Mouse (Mus musculus): ENCODE measurements around the gene Agbl3. TPM values are rescaled to one million over a fixed set of nuclear protein-coding genes. Genes with fewer than 3 reads are reported as not detected.

Gene Agbl3
- polyA plus RNA-seq, 1 experiment from 2014 or later: 5.9 TPM

- no peak for DNase-seq (ENCODE audit: low spot score)
- Histone ChIP-seq H3K36me3 (peaks cover 60% of the 10 kb centered on the region), H3K4me1 (replicated peaks) (peaks cover 48% of the 10 kb centered on the region), H3K4me3 (no peak overlapping the region), H3K27ac (no peak overlapping the region; the same call in 1 of the 2 replicates), H3K27me3 (ENCODE audit: insufficient read depth, poor library complexity, severe bottlenecking) (no peaks in the 10 kb centered on the region), H3K9me3 (no peaks in the 10 kb centered on the region)
- 87% methylated on average over 16 of the region's 16 CpGs for WGBS
Measured at GRCm38 (mm10) chr6:34879101-34879740, 99.0 kb downstream of the Agbl3 start.

GRCm38 (mm10) chr6:34879911-34880475, 99.8 kb downstream of the Agbl3 start:
- WGBS: 61% methylated on average over 6 of the region's 6 CpGs

GRCm38 (mm10) chr6:34884724-34885123, 104.5 kb downstream of the Agbl3 start:
- no peak overlapping the region for H3K27ac ChIP-seq
- no peak for DNase-seq (ENCODE audit: low spot score)
- H3K36me3 ChIP-seq: peaks cover 78% of the 10 kb centered on the region
- 88% methylated on average over 7 of the region's 7 CpGs for WGBS
- no peaks in the 10 kb centered on the region for H3K27me3 ChIP-seq (ENCODE audit: insufficient read depth, poor library complexity, severe bottlenecking)
- no peaks in the 10 kb centered on the region for H3K9me3 ChIP-seq
- no peak overlapping the region for H3K4me3 ChIP-seq
- peaks cover 36% of the 10 kb centered on the region for H3K4me1 ChIP-seq (replicated peaks)

More at GRCm38 (mm10) chr6:34879911-34880475, 99.8 kb downstream of the Agbl3 start:
- H3K4me3 ChIP-seq: no peak overlapping the region
- DNase-seq (ENCODE audit: low spot score): no peak
- no peaks in the 10 kb centered on the region for H3K9me3 ChIP-seq
- peaks cover 41% of the 10 kb centered on the region for H3K4me1 ChIP-seq (replicated peaks)
- H3K36me3 ChIP-seq: peaks cover 63% of the 10 kb centered on the region
- H3K27ac ChIP-seq: 0 out of 2 replicates have a peak overlapping the region, but pooled peaks have one; percentile 16
- H3K27me3 ChIP-seq (ENCODE audit: insufficient read depth, poor library complexity, severe bottlenecking): no peaks in the 10 kb centered on the region

GRCm38 (mm10) chr6:34887131-34887850, 107.1 kb downstream of the Agbl3 start:
- Histone ChIP-seq H3K36me3 (peaks cover 78% of the 10 kb centered on the region), H3K4me1 (replicated peaks) (peaks cover 36% of the 10 kb centered on the region), H3K4me3 (0 out of 2 replicates have a peak overlapping the region, but pooled peaks have one; percentile 18)

GRCm38 (mm10) chr6:34889185-34889584, 109.0 kb downstream of the Agbl3 start:
- H3K27ac ChIP-seq: peak overlapping the region; percentile 60
- peaks cover 80% of the 10 kb centered on the region for H3K36me3 ChIP-seq

More at GRCm38 (mm10) chr6:34887131-34887850, 107.1 kb downstream of the Agbl3 start:
- Histone ChIP-seq H3K27me3 (ENCODE audit: insufficient read depth, poor library complexity, severe bottlenecking) (no peaks in the 10 kb centered on the region), H3K27ac (peak overlapping the region; percentile 84), H3K9me3 (no peaks in the 10 kb centered on the region)
- peak; percentile 67 for DNase-seq (ENCODE audit: low spot score)
- WGBS: 43% methylated on average over 6 of the region's 6 CpGs

GRCm38 (mm10) chr6:34895569-34895968, 115.3 kb downstream of the Agbl3 start:
- no peak overlapping the region for H3K4me3 ChIP-seq
- H3K36me3 ChIP-seq: peaks cover 91% of the 10 kb centered on the region
- WGBS: 85% methylated on average over 7 of the region's 7 CpGs

More at GRCm38 (mm10) chr6:34889185-34889584, 109.0 kb downstream of the Agbl3 start:
- Histone ChIP-seq H3K9me3 (no peaks in the 10 kb centered on the region), H3K4me1 (replicated peaks) (peaks cover 36% of the 10 kb centered on the region), H3K4me3 (no peak overlapping the region), H3K27me3 (ENCODE audit: insufficient read depth, poor library complexity, severe bottlenecking) (no peaks in the 10 kb centered on the region)
- no peak for DNase-seq (ENCODE audit: low spot score)
- 38% methylated on average over 4 of the region's 4 CpGs for WGBS

GRCm38 (mm10) chr6:34896168-34896780, 116.0 kb downstream of the Agbl3 start:
- H3K9me3 ChIP-seq: no peaks in the 10 kb centered on the region
- peaks cover 91% of the 10 kb centered on the region for H3K36me3 ChIP-seq
- H3K27me3 ChIP-seq (ENCODE audit: insufficient read depth, poor library complexity, severe bottlenecking): no peaks in the 10 kb centered on the region
- WGBS: 55% methylated on average over 16 of the region's 16 CpGs
- H3K4me3 ChIP-seq: no peak overlapping the region
- H3K4me1 ChIP-seq (replicated peaks): peaks cover 9% of the 10 kb centered on the region
- no peak for DNase-seq (ENCODE audit: low spot score)
- H3K27ac ChIP-seq: peak overlapping the region; percentile 78

More at GRCm38 (mm10) chr6:34895569-34895968, 115.3 kb downstream of the Agbl3 start:
- Histone ChIP-seq H3K4me1 (replicated peaks) (peaks cover 9% of the 10 kb centered on the region), H3K27ac (0 out of 2 replicates have a peak overlapping the region, but pooled peaks have one; percentile 78), H3K9me3 (no peaks in the 10 kb centered on the region), H3K27me3 (ENCODE audit: insufficient read depth, poor library complexity, severe bottlenecking) (no peaks in the 10 kb centered on the region)
- DNase-seq (ENCODE audit: low spot score): no peak

GRCm38 (mm10) chr6:34899127-34899526, 118.9 kb downstream of the Agbl3 start:
- Histone ChIP-seq H3K27ac (no peak overlapping the region), H3K27me3 (ENCODE audit: insufficient read depth, poor library complexity, severe bottlenecking) (no peaks in the 10 kb centered on the region), H3K9me3 (no peaks in the 10 kb centered on the region), H3K4me3 (no peak overlapping the region), H3K36me3 (peaks cover 90% of the 10 kb centered on the region), H3K4me1 (replicated peaks) (peaks cover 21% of the 10 kb centered on the region)
- 95% methylated on average over 2 of the region's 2 CpGs for WGBS
- DNase-seq (ENCODE audit: low spot score): no peak

- Histone ChIP-seq H3K4me1 (replicated peaks) (peaks cover 15% of the 10 kb centered on the region), H3K9me3 (no peaks in the 10 kb centered on the region), H3K27ac (no peak overlapping the region), H3K4me3 (no peak overlapping the region), H3K27me3 (ENCODE audit: insufficient read depth, poor library complexity, severe bottlenecking) (no peaks in the 10 kb centered on the region), H3K36me3 (peaks cover 90% of the 10 kb centered on the region)
- DNase-seq (ENCODE audit: low spot score): no peak
- 70% methylated on average over 2 of the region's 2 CpGs for WGBS
Measured at GRCm38 (mm10) chr6:34900990-34901389, 120.8 kb downstream of the Agbl3 start.

- Histone ChIP-seq H3K27ac (no peak overlapping the region), H3K27me3 (ENCODE audit: insufficient read depth, poor library complexity, severe bottlenecking) (no peaks in the 10 kb centered on the region), H3K4me1 (replicated peaks) (peaks cover 12% of the 10 kb centered on the region; the same call in 1 of the 2 replicates), H3K36me3 (peaks cover 95% of the 10 kb centered on the region), H3K4me3 (no peak overlapping the region), H3K9me3 (no peaks in the 10 kb centered on the region)
- WGBS: 67% methylated on average over 9 of the region's 9 CpGs
- no peak for DNase-seq (ENCODE audit: low spot score)
Measured at GRCm38 (mm10) chr6:34901911-34902444, 121.7 kb downstream of the Agbl3 start.

- 95% methylated on average over 7 of the region's 7 CpGs for WGBS
- Histone ChIP-seq H3K36me3 (peaks cover 95% of the 10 kb centered on the region), H3K27ac (no peak overlapping the region), H3K4me3 (no peak overlapping the region), H3K9me3 (no peaks in the 10 kb centered on the region), H3K27me3 (ENCODE audit: insufficient read depth, poor library complexity, severe bottlenecking) (no peaks in the 10 kb centered on the region), H3K4me1 (replicated peaks) (peaks cover 17% of the 10 kb centered on the region; the same call in 1 of the 2 replicates)
- DNase-seq (ENCODE audit: low spot score): no peak
Measured at GRCm38 (mm10) chr6:34902578-34902977, 122.3 kb downstream of the Agbl3 start.

- H3K36me3 ChIP-seq: peaks cover 94% of the 10 kb centered on the region
- no peak for DNase-seq (ENCODE audit: low spot score)
- peaks cover 17% of the 10 kb centered on the region; the same call in 1 of the 2 replicates for H3K4me1 ChIP-seq (replicated peaks)
- no peak overlapping the region for H3K4me3 ChIP-seq
- no peaks in the 10 kb centered on the region for H3K27me3 ChIP-seq (ENCODE audit: insufficient read depth, poor library complexity, severe bottlenecking)
- WGBS: 87% methylated on average over 5 of the region's 5 CpGs
- H3K9me3 ChIP-seq: no peaks in the 10 kb centered on the region
- no peak overlapping the region for H3K27ac ChIP-seq
Measured at GRCm38 (mm10) chr6:34903441-34903840, 123.2 kb downstream of the Agbl3 start.

Data from hindbrain, embryonic 10.5 days (tissue).